Mouse (Mus musculus) hindlimb bud, embryonic 11.5 days (tissue): ENCODE measurements around the gene Rps6kb1.

ENCODE experiments used
- DNase-seq: peaks from one replicate; pipeline ENCODE4 v3.0.0-alpha.2; 2012; ENCODE audit warnings: low read depth, low spot score; ENCODE audit errors: extremely low spot score

Rps6kb1 gene

GRCm38 (mm10) chr11:86581250-86581753 is 36.7 kb upstream of the Rps6kb1 start:
- no peak for DNase-seq

GRCm38 (mm10) chr11:86580319-86581113 is 35.9 kb upstream of the Rps6kb1 start:
- DNase-seq, result no peak

- DNase-seq, result no peak
Measured at GRCm38 (mm10) chr11:86579731-86580318, 35.2 kb upstream of the Rps6kb1 start.

GRCm38 (mm10) chr11:86578809-86579730 is 34.5 kb upstream of the Rps6kb1 start:
- DNase-seq, result no peak

- no peak for DNase-seq
Measured at GRCm38 (mm10) chr11:86578106-86578808, 33.7 kb upstream of the Rps6kb1 start.

GRCm38 (mm10) chr11:86577231-86577630 is 32.6 kb upstream of the Rps6kb1 start:
- no peak for DNase-seq

GRCm38 (mm10) chr11:86575632-86576378 is 31.2 kb upstream of the Rps6kb1 start:
- DNase-seq, result no peak

GRCm38 (mm10) chr11:86574408-86574807 is 29.8 kb upstream of the Rps6kb1 start:
- no peak for DNase-seq

GRCm38 (mm10) chr11:86573646-86574231 is 29.1 kb upstream of the Rps6kb1 start:
- no peak for DNase-seq

- DNase-seq, result no peak
Measured at GRCm38 (mm10) chr11:86572623-86573022, 28.0 kb upstream of the Rps6kb1 start.

GRCm38 (mm10) chr11:86571871-86572270 is 27.3 kb upstream of the Rps6kb1 start:
- no peak for DNase-seq

GRCm38 (mm10) chr11:86571047-86571855 is 26.6 kb upstream of the Rps6kb1 start:
- DNase-seq, result no peak

- peak; percentile 83 for DNase-seq
Measured at GRCm38 (mm10) chr11:86570261-86570746, 25.7 kb upstream of the Rps6kb1 start.

GRCm38 (mm10) chr11:86568425-86568824 is 23.8 kb upstream of the Rps6kb1 start:
- no peak for DNase-seq

- no peak for DNase-seq
Measured at GRCm38 (mm10) chr11:86558258-86558657, 13.7 kb upstream of the Rps6kb1 start.

GRCm38 (mm10) chr11:86553525-86553924 is 8.9 kb upstream of the Rps6kb1 start:
- DNase-seq, result no peak

GRCm38 (mm10) chr11:86547412-86547811 is 2.8 kb upstream of the Rps6kb1 start:
- no peak for DNase-seq

- DNase-seq, result no peak
Measured at GRCm38 (mm10) chr11:86545556-86545955, 951 bp upstream of the Rps6kb1 start.
